Mouse (Mus musculus) limb, embryonic 15.5 days (tissue): ENCODE data around the gene Ifi214. TPM values are rescaled to one million over a fixed set of nuclear protein-coding genes. Genes with fewer than 3 reads are reported as not detected.

Experiments
- microRNA-seq: library from miRNA; unstranded; fragments of <30 nt; microRNA quantifications from one replicate; pipeline ENCODE4, GENCODE M21; 2016
- polyA plus RNA-seq: library from polyadenylated mRNA; unstranded; fragments of >200 nt; fragmentation: Nextera tagmentation; extraction: Ambion mirVana; gene quantifications from 2 replicates; pipeline ENCODE4 v1.2.1, GENCODE M21; 2015

The Ifi214 gene
- polyA plus RNA-seq, 1 experiment from 2014 or later: not detected

Small RNA genes lying within 50 kb of the gene (microRNA-seq; reads per million reads assigned to microRNA genes)
- not detected for gene Gm44481

Other genes starting within 250 kb of the Ifi214 start
- gene Ackr1, start 202.2 kb downstream of the Ifi214 start, polyA plus RNA-seq: 0.45 and 0.81 TPM in 2 replicates
- gene Aim2, start 185.1 kb downstream of the Ifi214 start, polyA plus RNA-seq: 1.4 and 1.6 TPM in 2 replicates
- gene Cadm3, start 168.3 kb downstream of the Ifi214 start, polyA plus RNA-seq: 0.60 and 1.1 TPM in 2 replicates
- gene Ifi206, start 44.9 kb downstream of the Ifi214 start, polyA plus RNA-seq: 0.08 and 0.14 TPM in 2 replicates
- 0.08 and 0.32 TPM in 2 replicates for gene Ifi213, start 63.3 kb upstream of the Ifi214 start, polyA plus RNA-seq
- 0.35 and 0.51 TPM in 2 replicates for gene Ifi209, start 95.0 kb upstream of the Ifi214 start, polyA plus RNA-seq
- gene Ifi208, start 137.7 kb upstream of the Ifi214 start, polyA plus RNA-seq: 0.08 TPM in 1 of 2 replicates, not detected in the other
- gene Ifi207, start 205.8 kb upstream of the Ifi214 start, polyA plus RNA-seq: 1.2 and 1.4 TPM in 2 replicates
- gene Ifi204, start 231.0 kb upstream of the Ifi214 start, polyA plus RNA-seq: 2.9 and 3.1 TPM in 2 replicates